Mouse (Mus musculus) limb, embryonic 12.5 days (tissue): Measurements from ENCODE around the gene Ppm1h. TPM values are rescaled to one million over a fixed set of nuclear protein-coding genes. Genes with fewer than 3 reads are reported as not detected.
A peak's percentile ranks its signal among the peaks of the same experiment; 100 is the strongest.

ENCODE experiments used
- ATAC-seq: fragments of 200-750 bp; cut with Nextera tagmentation; 2 replicates; pipeline ENCODE4 v1.8.0; 2017; ENCODE audit warnings: low read depth, moderate TSS enrichment; ENCODE audit not compliant: insufficient number of reproducible peaks, insufficient read depth, low FRiP score, low TSS enrichment
- H3K27ac ChIP-seq: fragments of 300-500 bp; sonication (generic); 2 replicates; pipeline ENCODE4 v1.5.1; 2016; ENCODE audit warnings: mild to moderate bottlenecking, moderate library complexity
- H3K27me3 ChIP-seq: fragments of 300-500 bp; sonication (generic); 2 replicates; pipeline ENCODE4 v1.6.1; 2016; ENCODE audit warnings: mild to moderate bottlenecking, moderate library complexity
- H3K36me3 ChIP-seq: fragments of 300-500 bp; sonication (generic); 2 replicates; pipeline ENCODE4 v1.6.1; 2016; ENCODE audit warnings: mild to moderate bottlenecking, moderate library complexity
- H3K4me1 ChIP-seq: fragments of 300-500 bp; sonication (generic); replicated peaks from 2 replicates; pipeline ENCODE4 v1.6.1; 2016
- H3K4me2 ChIP-seq: fragments of 300-500 bp; sonication (generic); 2 replicates; pipeline ENCODE4 v1.6.1; 2016; ENCODE audit warnings: mild to moderate bottlenecking, moderate library complexity
- H3K4me3 ChIP-seq: fragments of 300-500 bp; sonication (generic); replicated peaks from 2 replicates; pipeline ENCODE4 v1.5.1; 2016; ENCODE audit warnings: mild to moderate bottlenecking
- H3K9ac ChIP-seq: fragments of 300-500 bp; sonication (generic); replicated peaks from 2 replicates; pipeline ENCODE4 v1.6.1; 2016; ENCODE audit warnings: mild to moderate bottlenecking, moderate library complexity
- H3K9me3 ChIP-seq: fragments of 300-500 bp; sonication (generic); 2 replicates; pipeline ENCODE4 v1.6.1; 2016; ENCODE audit warnings: mild to moderate bottlenecking, moderate library complexity
- WGBS: fragments of 180-500 bp; shearing (Covaris S2); methylation state at CpG from one replicate; pipeline ENCODE4 v1.1.7; 2016; 5-methylcytosine and 5-hydroxymethylcytosine counted together
- polyA plus RNA-seq: library from polyadenylated mRNA; unstranded; fragments of >200 nt; fragmentation: Nextera tagmentation; extraction: Ambion mirVana; gene quantifications from 2 replicates; pipeline ENCODE4 v1.2.1, GENCODE M21; 2016

Ppm1h gene
- polyA plus RNA-seq, 1 experiment from 2014 or later = 5.6 TPM

GRCm38 (mm10) chr10:122758346-122758745, 79.8 kb downstream of the Ppm1h start:
- WGBS = 14% methylated on average over 4 of the region's 4 CpGs
- Histone ChIP-seq H3K4me1 (peaks cover 66% of the 10 kb centered on the region), H3K36me3 (no peaks in the 10 kb centered on the region), H3K27me3 (no peaks in the 10 kb centered on the region), H3K9me3 (no peaks in the 10 kb centered on the region), H3K9ac (no peak overlapping the region), H3K4me2 (no peak overlapping the region), H3K27ac (peak overlapping the region; percentile 72), H3K4me3 (no peak overlapping the region)
- ATAC-seq = peak; percentile 39; the same call in 1 of the 2 replicates

- H3K4me3 ChIP-seq = no peak overlapping the region
- ATAC-seq = no peak
- no peak overlapping the region for H3K27ac ChIP-seq
- H3K36me3 ChIP-seq = no peaks in the 10 kb centered on the region
- WGBS = 75% methylated on average over 2 of the region's 2 CpGs
- H3K27me3 ChIP-seq = no peaks in the 10 kb centered on the region
- no peak overlapping the region for H3K4me2 ChIP-seq
- H3K9me3 ChIP-seq = no peaks in the 10 kb centered on the region
- H3K9ac ChIP-seq = no peak overlapping the region
- peaks cover 64% of the 10 kb centered on the region for H3K4me1 ChIP-seq
Observed at GRCm38 (mm10) chr10:122759729-122760128, 81.2 kb downstream of the Ppm1h start.

- Histone ChIP-seq H3K9me3 (no peaks in the 10 kb centered on the region), H3K4me2 (no peak overlapping the region), H3K36me3 (no peaks in the 10 kb centered on the region), H3K4me1 (peaks cover 63% of the 10 kb centered on the region), H3K27ac (no peak overlapping the region), H3K9ac (no peak overlapping the region), H3K27me3 (no peaks in the 10 kb centered on the region), H3K4me3 (no peak overlapping the region)
- 70% methylated on average over 7 of the region's 7 CpGs for WGBS
- ATAC-seq = no peak
Observed at GRCm38 (mm10) chr10:122760469-122761307, 82.1 kb downstream of the Ppm1h start.

GRCm38 (mm10) chr10:122762772-122763511, 84.4 kb downstream of the Ppm1h start:
- H3K36me3 ChIP-seq = no peaks in the 10 kb centered on the region
- H3K4me1 ChIP-seq = peaks cover 58% of the 10 kb centered on the region
- H3K9me3 ChIP-seq = no peaks in the 10 kb centered on the region
- H3K4me3 ChIP-seq = no peak overlapping the region
- H3K9ac ChIP-seq = no peak overlapping the region
- H3K27me3 ChIP-seq = no peaks in the 10 kb centered on the region
- 0 out of 2 replicates have a peak overlapping the region, but pooled peaks have one; percentile 23 for H3K27ac ChIP-seq
- 90% methylated on average over 6 of the region's 6 CpGs for WGBS
- no peak overlapping the region for H3K4me2 ChIP-seq
- no peak for ATAC-seq

- H3K4me3 ChIP-seq = no peak overlapping the region
- H3K9ac ChIP-seq = no peak overlapping the region
- ATAC-seq = no peak
- no peak overlapping the region for H3K4me2 ChIP-seq
- no peaks in the 10 kb centered on the region for H3K9me3 ChIP-seq
- no peaks in the 10 kb centered on the region for H3K36me3 ChIP-seq
- peaks cover 58% of the 10 kb centered on the region for H3K4me1 ChIP-seq
- 67% methylated on average over 1 of the region's 1 CpGs for WGBS
- 0 out of 2 replicates have a peak overlapping the region, but pooled peaks have one; percentile 23 for H3K27ac ChIP-seq
- no peaks in the 10 kb centered on the region for H3K27me3 ChIP-seq
Observed at GRCm38 (mm10) chr10:122763596-122763995, 85.0 kb downstream of the Ppm1h start.

- WGBS = 56% methylated on average over 7 of the region's 7 CpGs
- peaks cover 61% of the 10 kb centered on the region for H3K4me1 ChIP-seq
- no peak overlapping the region for H3K27ac ChIP-seq
- H3K27me3 ChIP-seq = no peaks in the 10 kb centered on the region
- no peak for ATAC-seq
- H3K4me2 ChIP-seq = no peak overlapping the region
- no peaks in the 10 kb centered on the region for H3K9me3 ChIP-seq
- H3K4me3 ChIP-seq = no peak overlapping the region
- no peak overlapping the region for H3K9ac ChIP-seq
- no peaks in the 10 kb centered on the region for H3K36me3 ChIP-seq
Observed at GRCm38 (mm10) chr10:122764653-122765052, 86.1 kb downstream of the Ppm1h start.

- no peak overlapping the region for H3K9ac ChIP-seq
- no peak overlapping the region for H3K27ac ChIP-seq
- no peaks in the 10 kb centered on the region for H3K27me3 ChIP-seq
- H3K36me3 ChIP-seq = no peaks in the 10 kb centered on the region
- 48% methylated on average over 4 of the region's 4 CpGs for WGBS
- no peaks in the 10 kb centered on the region for H3K9me3 ChIP-seq
- H3K4me1 ChIP-seq = peaks cover 68% of the 10 kb centered on the region
- no peak overlapping the region for H3K4me2 ChIP-seq
- no peak for ATAC-seq
- H3K4me3 ChIP-seq = no peak overlapping the region
Observed at GRCm38 (mm10) chr10:122765521-122765920, 87.0 kb downstream of the Ppm1h start.

- no peak overlapping the region for H3K4me2 ChIP-seq
- no peaks in the 10 kb centered on the region for H3K27me3 ChIP-seq
- no peaks in the 10 kb centered on the region for H3K36me3 ChIP-seq
- no peak overlapping the region for H3K4me3 ChIP-seq
- WGBS = 50% methylated on average over 8 of the region's 8 CpGs
- H3K9ac ChIP-seq = no peak overlapping the region
- no peak for ATAC-seq
- H3K9me3 ChIP-seq = no peaks in the 10 kb centered on the region
- H3K27ac ChIP-seq = no peak overlapping the region
- peaks cover 69% of the 10 kb centered on the region for H3K4me1 ChIP-seq
Observed at GRCm38 (mm10) chr10:122765992-122766391, 87.4 kb downstream of the Ppm1h start.

GRCm38 (mm10) chr10:122768204-122768892, 89.8 kb downstream of the Ppm1h start:
- 41% methylated on average over 13 of the region's 13 CpGs for WGBS
- H3K4me1 ChIP-seq = peaks cover 63% of the 10 kb centered on the region
- peak overlapping the region; percentile 83 for H3K27ac ChIP-seq

GRCm38 (mm10) chr10:122768893-122769341, 90.4 kb downstream of the Ppm1h start:
- peak overlapping the region; percentile 42 for H3K4me2 ChIP-seq
- WGBS = 11% methylated on average over 6 of the region's 6 CpGs
- peak overlapping the region; percentile 83 for H3K27ac ChIP-seq

More at GRCm38 (mm10) chr10:122768204-122768892, 89.8 kb downstream of the Ppm1h start:
- H3K27me3 ChIP-seq = no peaks in the 10 kb centered on the region
- H3K9me3 ChIP-seq = 0 out of 2 replicates have a peak, but pooled peaks cover 3% of the 10 kb centered on the region
- H3K4me3 ChIP-seq = no peak overlapping the region
- H3K9ac ChIP-seq = no peak overlapping the region
- 0 out of 2 replicates have a peak, but pooled peaks have one; percentile 30 for ATAC-seq
- peak overlapping the region; percentile 42 for H3K4me2 ChIP-seq
- H3K36me3 ChIP-seq = no peaks in the 10 kb centered on the region

More at GRCm38 (mm10) chr10:122768893-122769341, 90.4 kb downstream of the Ppm1h start:
- H3K9me3 ChIP-seq = 0 out of 2 replicates have a peak, but pooled peaks cover 3% of the 10 kb centered on the region
- H3K9ac ChIP-seq = no peak overlapping the region
- peaks cover 59% of the 10 kb centered on the region for H3K4me1 ChIP-seq
- ATAC-seq = peak; percentile 75
- H3K27me3 ChIP-seq = no peaks in the 10 kb centered on the region
- no peaks in the 10 kb centered on the region for H3K36me3 ChIP-seq
- H3K4me3 ChIP-seq = no peak overlapping the region
